Mouse (Mus musculus) olfactory bulb, adult 2 months (tissue): ENCODE results near the gene Myo10.

ENCODE experiments used
- CTCF ChIP-seq: fragments of 200-500 bp; IDR thresholded peaks from 2 replicates; pipeline ENCODE4 v1.5.1; 2012; ENCODE audit warnings: low read depth, mild to moderate bottlenecking, low read length, moderate library complexity; ENCODE audit not compliant: insufficient read depth
- POLR2A ChIP-seq: fragments of 200-500 bp; IDR thresholded peaks from 2 replicates; pipeline ENCODE4 v1.6.1; 2012; ENCODE audit warnings: mild to moderate bottlenecking, low read depth, low read length, moderate library complexity; ENCODE audit not compliant: insufficient read depth

- TF ChIP-seq CTCF, result no peak
- TF ChIP-seq POLR2A, result no peak
Measured at GRCm38 (mm10) chr15:25761049-25761448, 138.7 kb downstream of the Myo10 start.
